Mouse (Mus musculus) kidney, postnatal 0 days (tissue): ENCODE measurements at regions not wholly inside any gene's neighbourhood (a gene's known extent, or its start where the extent isn't known, plus 50 kb on each side); places are given as distances from the start of the nearest gene placed in this dataset.

Experiments used
- ATAC-seq: fragments of 200-750 bp; cut with Nextera tagmentation; replicated peaks from 2 replicates; pipeline ENCODE4 v1.8.0; 2017; ENCODE audit warnings: low read depth, moderate number of reproducible peaks, moderate TSS enrichment, moderate library complexity; ENCODE audit not compliant: low FRiP score
- DNase-seq: peaks from one replicate; pipeline ENCODE4 v3.0.0-alpha.2; 2016; ENCODE audit warnings: low spot score
- H3K27ac ChIP-seq: fragments of 300-500 bp; sonication (generic); 2 replicates; pipeline ENCODE4 v1.5.1; 2014; ENCODE audit warnings: mild to moderate bottlenecking
- H3K27me3 ChIP-seq: fragments of 300-500 bp; sonication (generic); 2 replicates; pipeline ENCODE4 v1.6.1; 2014; ENCODE audit warnings: low read length, mixed read lengths; ENCODE audit not compliant: insufficient read depth
- H3K36me3 ChIP-seq: fragments of 300-500 bp; sonication (generic); 2 replicates; pipeline ENCODE4 v1.6.1; 2014; ENCODE audit warnings: low read length, mixed read lengths; ENCODE audit not compliant: insufficient read depth
- H3K4me1 ChIP-seq: fragments of 300-500 bp; sonication (generic); replicated peaks from 2 replicates; pipeline ENCODE4 v1.6.1; 2014; ENCODE audit warnings: antibody characterized with exemption, low read length, mixed read lengths; ENCODE audit not compliant: insufficient read depth
- H3K4me2 ChIP-seq: fragments of 300-500 bp; sonication (generic); 2 replicates; pipeline ENCODE4 v1.6.1; 2014; ENCODE audit warnings: mild to moderate bottlenecking, low read length, moderate library complexity, mixed read lengths
- H3K4me3 ChIP-seq: fragments of 300-500 bp; sonication (generic); replicated peaks from 2 replicates; pipeline ENCODE4 v1.5.1; 2014; ENCODE audit warnings: low read depth, low read length
- H3K9ac ChIP-seq: fragments of 300-500 bp; sonication (generic); 2 replicates; pipeline ENCODE4 v1.6.1; 2014; ENCODE audit warnings: low read depth, low read length
- H3K9me3 ChIP-seq: fragments of 300-500 bp; sonication (generic); replicated peaks from 2 replicates; pipeline ENCODE4 v1.6.1; 2016; ENCODE audit warnings: low read length, inconsistent platforms, mixed read lengths
- CTCF ChIP-seq: IDR thresholded peaks from 2 replicates; pipeline ENCODE4 v1.5.1; 2016; ENCODE audit warnings: antibody characterized with exemption, low read depth, mild to moderate bottlenecking, moderate library complexity
- WGBS: fragments of 180-500 bp; shearing (Covaris S2); extraction: QIAGEN DNeasy Blood & Tissue Kit; methylation state at CpG from one replicate; pipeline ENCODE4 v1.1.7; 2014; 5-methylcytosine and 5-hydroxymethylcytosine counted together

- H3K4me1 ChIP-seq, result no peaks in the 10 kb centered on the region
- no peak overlapping the region for H3K4me3 ChIP-seq
- TF ChIP-seq CTCF, result no peak
- no peak overlapping the region for H3K9ac ChIP-seq
- no peaks in the 10 kb centered on the region for H3K27me3 ChIP-seq
- no peak; the same call in 1 of the 2 replicates for ATAC-seq
- H3K27ac ChIP-seq, result no peak overlapping the region
- no peak for DNase-seq
- H3K9me3 ChIP-seq, result no peaks in the 10 kb centered on the region
- WGBS, result 68% methylated on average over 4 of the region's 4 CpGs
- no peaks in the 10 kb centered on the region for H3K36me3 ChIP-seq
- no peak overlapping the region for H3K4me2 ChIP-seq
Observed at GRCm38 (mm10) chr13:7146337-7146736, 497.8 kb upstream of the Pfkp start.

DNA sequence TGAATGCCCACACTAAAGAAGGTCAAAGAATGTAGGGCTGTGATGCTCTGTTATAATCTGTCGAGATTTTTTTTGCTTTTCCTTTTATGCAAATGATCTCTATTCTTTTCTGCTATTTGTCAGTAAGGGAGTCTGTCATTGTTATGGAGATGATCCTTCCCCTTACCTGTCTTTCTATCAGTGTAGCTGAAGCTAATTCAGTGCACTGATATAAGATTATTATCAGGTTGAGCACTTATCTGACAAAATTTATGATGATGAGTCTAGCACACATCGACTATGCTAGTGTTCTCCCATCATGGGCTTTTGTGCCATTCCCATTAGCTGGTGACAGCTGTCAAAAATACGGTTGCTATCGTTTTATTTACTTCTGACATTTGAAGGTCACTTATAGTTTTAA is 462.0 kb upstream of the Pfkp start:
- H3K4me1 ChIP-seq, result no peaks in the 10 kb centered on the region
- no peak overlapping the region for H3K9ac ChIP-seq
- H3K4me2 ChIP-seq, result no peak overlapping the region
- ATAC-seq (no peak), DNase-seq (no peak)
- TF ChIP-seq CTCF, result no peak
- H3K27me3 ChIP-seq, result no peaks in the 10 kb centered on the region
- WGBS, result 82% methylated on average over 4 of the region's 4 CpGs
- no peaks in the 10 kb centered on the region for H3K9me3 ChIP-seq
- no peak overlapping the region for H3K27ac ChIP-seq
- no peak overlapping the region for H3K4me3 ChIP-seq
- no peaks in the 10 kb centered on the region for H3K36me3 ChIP-seq

DNA sequence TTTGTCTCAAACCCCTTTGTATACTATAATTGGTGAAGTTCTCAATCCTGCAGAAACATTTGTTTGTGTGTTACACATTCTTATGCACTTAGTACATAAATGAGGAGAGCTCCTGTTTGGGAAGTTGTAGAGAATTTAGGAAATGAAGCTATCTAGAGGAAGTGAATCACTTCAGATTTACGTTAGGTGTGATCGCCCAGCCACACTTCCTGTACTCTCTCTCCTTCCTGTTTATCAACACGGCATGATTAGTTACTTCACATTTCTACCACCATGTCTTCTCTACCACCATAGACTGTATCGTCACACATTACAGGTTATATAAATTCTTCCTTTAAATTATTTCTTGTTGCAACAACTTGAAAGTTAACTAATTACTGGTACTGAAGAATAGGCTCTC is 454.7 kb upstream of the Pfkp start:
- no peak overlapping the region for H3K4me2 ChIP-seq
- DNase-seq, result peak; percentile 4
- H3K36me3 ChIP-seq, result no peaks in the 10 kb centered on the region
- 69% methylated on average over 4 of the region's 4 CpGs for WGBS
- H3K27me3 ChIP-seq, result no peaks in the 10 kb centered on the region
- H3K9ac ChIP-seq, result no peak overlapping the region
- ATAC-seq, result no peak
- H3K4me3 ChIP-seq, result no peak overlapping the region
- no peak for TF ChIP-seq CTCF
- no peak overlapping the region for H3K27ac ChIP-seq
- no peaks in the 10 kb centered on the region for H3K4me1 ChIP-seq
- H3K9me3 ChIP-seq, result no peaks in the 10 kb centered on the region

DNA sequence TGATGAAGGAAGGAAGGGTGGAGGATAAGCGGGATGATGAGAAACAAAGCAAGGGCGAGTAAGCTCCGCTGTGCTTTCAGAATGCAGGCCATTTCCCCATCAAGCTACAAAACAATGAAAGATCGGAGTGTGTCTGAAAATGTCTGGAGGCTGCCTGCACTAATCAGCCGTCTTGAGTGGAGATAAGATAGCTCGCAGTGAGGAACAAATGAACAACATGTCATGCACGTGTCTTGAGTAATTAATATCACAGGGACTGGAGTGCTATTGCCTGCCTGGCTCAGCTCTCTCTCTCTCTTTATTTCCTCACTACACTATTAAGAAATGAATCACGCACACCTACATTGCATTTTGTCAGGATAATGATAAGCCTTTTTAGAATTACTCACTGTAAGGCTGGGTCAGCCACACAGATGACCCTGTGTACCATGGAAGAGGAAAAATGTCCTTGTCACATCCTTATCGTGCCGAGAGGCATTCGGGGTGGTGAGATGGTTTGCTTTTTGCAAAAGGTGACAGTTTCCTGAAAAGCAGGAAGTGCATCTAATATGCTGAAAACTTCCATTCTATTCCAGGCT is 444.6 kb upstream of the Pfkp start:
- Histone ChIP-seq H3K4me1 (no peaks in the 10 kb centered on the region), H3K4me2 (no peak overlapping the region), H3K4me3 (no peak overlapping the region), H3K36me3 (no peaks in the 10 kb centered on the region), H3K9ac (no peak overlapping the region), H3K27me3 (no peaks in the 10 kb centered on the region), H3K27ac (no peak overlapping the region), H3K9me3 (no peaks in the 10 kb centered on the region)
- DNase-seq (peak; percentile 3), ATAC-seq (no peak)
- no peak for TF ChIP-seq CTCF
- WGBS, result 69% methylated on average over 11 of the region's 11 CpGs

GRCm38 (mm10) chr13:7090916-7091315 is 442.3 kb upstream of the Pfkp start:
- 80% methylated on average over 2 of the region's 2 CpGs for WGBS
- no peaks in the 10 kb centered on the region for H3K9me3 ChIP-seq
- H3K27ac ChIP-seq, result no peak overlapping the region
- no peaks in the 10 kb centered on the region for H3K27me3 ChIP-seq
- no peak overlapping the region for H3K9ac ChIP-seq
- DNase-seq (no peak), ATAC-seq (no peak)
- no peak overlapping the region for H3K4me3 ChIP-seq
- H3K4me1 ChIP-seq, result no peaks in the 10 kb centered on the region
- H3K36me3 ChIP-seq, result no peaks in the 10 kb centered on the region
- TF ChIP-seq CTCF, result no peak
- H3K4me2 ChIP-seq, result no peak overlapping the region

GRCm38 (mm10) chr13:7066211-7066610 is 417.6 kb upstream of the Pfkp start:
- no peaks in the 10 kb centered on the region for H3K36me3 ChIP-seq

DNA sequence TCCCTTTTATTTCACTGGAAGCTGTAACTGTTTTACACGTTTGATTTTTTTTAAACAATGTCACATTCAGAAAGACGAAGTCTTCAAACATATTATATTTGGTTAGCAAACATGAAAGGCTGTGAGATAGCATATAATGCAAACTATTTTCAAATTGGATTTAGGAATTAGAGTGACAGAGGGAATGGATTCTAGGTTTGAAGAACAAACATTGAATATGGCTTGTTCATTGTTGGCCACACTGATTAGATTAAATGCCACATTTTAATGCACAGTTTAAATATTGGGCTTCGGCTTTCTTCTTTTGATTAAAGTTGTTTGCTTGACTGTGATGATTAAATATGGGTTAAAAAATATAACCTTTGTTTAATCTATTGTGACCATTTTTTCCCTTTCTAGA is 415.1 kb upstream of the Pfkp start:
- DNase-seq, result no peak

More at GRCm38 (mm10) chr13:7066211-7066610, 417.6 kb upstream of the Pfkp start:
- no peak overlapping the region for H3K9ac ChIP-seq
- WGBS, result 71% methylated on average over 3 of the region's 3 CpGs
- H3K27ac ChIP-seq, result no peak overlapping the region
- no peak for ATAC-seq
- no peak for TF ChIP-seq CTCF
- H3K4me1 ChIP-seq, result no peaks in the 10 kb centered on the region
- no peak for DNase-seq
- no peaks in the 10 kb centered on the region for H3K9me3 ChIP-seq
- no peak overlapping the region for H3K4me2 ChIP-seq
- no peaks in the 10 kb centered on the region for H3K27me3 ChIP-seq
- H3K4me3 ChIP-seq, result no peak overlapping the region

More for the DNA sequence above, 415.1 kb upstream of the Pfkp start:
- 85% methylated on average over 3 of the region's 3 CpGs for WGBS
- Histone ChIP-seq H3K9ac (no peak overlapping the region), H3K9me3 (no peaks in the 10 kb centered on the region), H3K36me3 (no peaks in the 10 kb centered on the region), H3K4me2 (no peak overlapping the region), H3K4me1 (no peaks in the 10 kb centered on the region), H3K4me3 (no peak overlapping the region), H3K27me3 (no peaks in the 10 kb centered on the region), H3K27ac (no peak overlapping the region)
- ATAC-seq, result no peak
- TF ChIP-seq CTCF, result no peak
